Mouse (Mus musculus) limb, embryonic 15.5 days (tissue): Measurements from ENCODE around the gene Car11. TPM values are rescaled to one million over a fixed set of nuclear protein-coding genes. Genes with fewer than 3 reads are reported as not detected.

Experiments
- ATAC-seq: fragments of 200-750 bp; cut with Nextera tagmentation; 2 replicates; pipeline ENCODE4 v1.8.0; 2017; ENCODE audit warnings: low read depth, moderate TSS enrichment; ENCODE audit not compliant: insufficient number of reproducible peaks, low FRiP score, low TSS enrichment
- H3K27ac ChIP-seq: fragments of 300-500 bp; sonication (generic); 2 replicates; pipeline ENCODE4 v1.5.1; 2015; ENCODE audit warnings: moderate library complexity, mild to moderate bottlenecking, inconsistent platforms
- H3K27me3 ChIP-seq: fragments of 300-500 bp; sonication (generic); 2 replicates; pipeline ENCODE4 v1.6.1; 2015; ENCODE audit warnings: inconsistent platforms
- H3K36me3 ChIP-seq: fragments of 300-500 bp; sonication (generic); 2 replicates; pipeline ENCODE4 v1.6.1; 2015; ENCODE audit warnings: inconsistent platforms
- H3K4me1 ChIP-seq: fragments of 300-500 bp; sonication (generic); 2 replicates; pipeline ENCODE4 v1.6.1; 2015; ENCODE audit warnings: inconsistent platforms
- H3K4me2 ChIP-seq: fragments of 300-500 bp; sonication (generic); 2 replicates; pipeline ENCODE4 v1.6.1; 2015; ENCODE audit warnings: mild to moderate bottlenecking, inconsistent platforms
- H3K4me3 ChIP-seq: fragments of 300-500 bp; sonication (generic); 2 replicates; pipeline ENCODE4 v1.5.1; 2015; ENCODE audit warnings: mild to moderate bottlenecking, inconsistent platforms
- H3K9ac ChIP-seq: fragments of 300-500 bp; sonication (generic); 2 replicates; pipeline ENCODE4 v1.6.1; 2015; ENCODE audit warnings: inconsistent platforms
- H3K9me3 ChIP-seq: fragments of 300-500 bp; sonication (generic); 2 replicates; pipeline ENCODE4 v1.6.1; 2016; ENCODE audit warnings: inconsistent platforms
- WGBS: fragments of 180-500 bp; shearing (Covaris S2); methylation state at CpG from one replicate; pipeline ENCODE4 v1.1.7; 2015; 5-methylcytosine and 5-hydroxymethylcytosine counted together
- polyA plus RNA-seq: library from polyadenylated mRNA; unstranded; fragments of >200 nt; fragmentation: Nextera tagmentation; extraction: Ambion mirVana; gene quantifications from 2 replicates; pipeline ENCODE4 v1.2.1, GENCODE M21; 2015

Car11 gene
- polyA plus RNA-seq, 1 experiment from 2014 or later, result 13.7 TPM

GRCm38 (mm10) chr7:45721234-45721571 is 21.6 kb downstream of the Car11 start:
- no peaks in the 10 kb centered on the region for H3K9me3 ChIP-seq
- no peak overlapping the region for H3K9ac ChIP-seq
- no peak overlapping the region; the same call in 1 of the 2 replicates for H3K27ac ChIP-seq
- peaks cover 33% of the 10 kb centered on the region for H3K4me1 ChIP-seq
- no peak overlapping the region for H3K4me2 ChIP-seq
- ATAC-seq, result no peak
- 85% methylated on average over 7 of the region's 7 CpGs for WGBS
- no peaks in the 10 kb centered on the region for H3K27me3 ChIP-seq
- peaks cover 73% of the 10 kb centered on the region for H3K36me3 ChIP-seq
- no peak overlapping the region for H3K4me3 ChIP-seq

DNA sequence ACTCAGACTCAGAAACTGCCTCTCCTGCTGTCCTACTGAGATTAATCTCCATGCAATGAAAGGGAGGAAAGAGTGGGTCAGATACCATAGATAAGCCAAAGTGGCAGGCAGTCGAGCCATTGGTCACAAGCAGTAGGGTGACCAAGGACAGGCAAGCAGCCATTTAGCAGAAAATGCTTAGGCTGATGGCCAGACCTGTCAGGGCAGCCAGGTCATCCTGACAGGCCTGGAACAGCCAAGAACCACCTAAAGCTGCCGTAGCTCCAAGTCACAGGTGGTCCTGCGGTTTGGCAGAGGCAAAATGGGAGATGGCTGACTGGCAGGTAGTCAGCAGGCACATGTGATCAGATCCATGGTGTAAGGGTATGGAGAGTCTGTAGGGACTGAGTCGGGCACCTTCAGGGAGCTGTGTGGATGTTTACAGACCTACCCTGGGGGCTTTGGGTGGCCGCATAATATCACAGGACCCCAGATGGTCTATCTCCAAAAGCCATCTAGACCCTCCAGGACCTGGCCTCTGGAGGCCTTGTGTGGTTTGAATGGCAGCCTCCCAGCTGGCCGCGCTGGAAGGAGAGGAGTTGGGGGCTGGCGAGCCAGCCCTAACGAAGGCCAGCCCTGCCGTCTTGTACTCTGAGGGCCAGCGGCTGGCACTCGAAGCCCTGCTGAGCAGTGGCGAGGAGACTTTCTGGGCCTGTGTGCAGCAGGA is 22.2 kb downstream of the Car11 start:
- Histone ChIP-seq H3K36me3 (peaks cover 79% of the 10 kb centered on the region), H3K9ac (no peak overlapping the region), H3K4me2 (no peak overlapping the region), H3K4me3 (no peak overlapping the region), H3K4me1 (peaks cover 27% of the 10 kb centered on the region), H3K27me3 (no peaks in the 10 kb centered on the region), H3K9me3 (no peaks in the 10 kb centered on the region), H3K27ac (peak overlapping the region; percentile 47; the same call in 1 of the 2 replicates)
- ATAC-seq, result no peak
- WGBS, result 56% methylated on average over 13 of the region's 13 CpGs

DNA sequence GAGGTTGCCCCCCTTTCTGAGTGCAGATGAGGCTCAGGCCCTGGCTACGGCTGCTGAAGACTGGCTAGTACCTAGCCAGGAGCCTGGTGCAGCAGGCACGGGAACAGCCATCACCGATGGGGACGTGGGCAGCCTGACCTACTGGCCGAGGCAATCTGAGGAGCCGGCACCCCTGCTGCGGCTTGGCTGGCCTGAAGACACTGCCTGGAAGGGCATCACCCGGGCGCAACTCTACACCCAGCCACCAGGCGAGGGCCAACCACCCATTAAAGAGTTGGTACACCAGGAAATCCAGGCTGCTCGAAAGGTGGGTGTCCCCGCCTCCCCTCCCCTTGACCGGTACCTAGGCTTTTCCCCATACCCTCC is 22.7 kb downstream of the Car11 start:
- no peaks in the 10 kb centered on the region for H3K27me3 ChIP-seq
- H3K4me3 ChIP-seq, result no peak overlapping the region
- ATAC-seq, result no peak
- peaks cover 84% of the 10 kb centered on the region for H3K36me3 ChIP-seq
- H3K9ac ChIP-seq, result no peak overlapping the region
- H3K9me3 ChIP-seq, result no peaks in the 10 kb centered on the region
- WGBS, result 73% methylated on average over 13 of the region's 13 CpGs
- no peak overlapping the region for H3K27ac ChIP-seq
- H3K4me1 ChIP-seq, result peaks cover 23% of the 10 kb centered on the region
- no peak overlapping the region for H3K4me2 ChIP-seq

DNA sequence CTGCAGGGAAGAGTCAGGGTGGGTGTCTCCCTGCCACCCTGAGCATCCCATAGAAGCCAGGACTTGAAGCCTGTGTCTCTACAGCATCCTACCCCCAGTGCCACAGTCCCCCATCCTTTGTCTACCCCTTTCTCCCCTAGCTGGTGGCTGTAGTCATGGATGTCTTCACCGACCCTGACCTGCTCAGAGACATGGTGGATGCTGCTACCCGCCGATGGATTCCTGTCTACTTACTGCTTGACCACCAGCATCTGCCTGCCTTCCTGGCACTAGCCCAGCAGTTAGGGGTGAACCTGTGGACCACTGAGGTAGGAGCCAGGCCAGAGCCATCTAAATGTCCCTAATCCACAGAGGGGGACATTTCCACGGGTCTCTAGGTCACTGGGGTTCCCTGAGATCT is 23.7 kb downstream of the Car11 start:
- no peak overlapping the region for H3K27ac ChIP-seq
- H3K4me1 ChIP-seq, result peaks cover 23% of the 10 kb centered on the region
- no peaks in the 10 kb centered on the region for H3K27me3 ChIP-seq
- no peak overlapping the region for H3K4me3 ChIP-seq
- H3K9me3 ChIP-seq, result no peaks in the 10 kb centered on the region
- ATAC-seq, result no peak
- peaks cover 84% of the 10 kb centered on the region for H3K36me3 ChIP-seq
- H3K9ac ChIP-seq, result no peak overlapping the region
- 85% methylated on average over 4 of the region's 4 CpGs for WGBS
- H3K4me2 ChIP-seq, result no peak overlapping the region

GRCm38 (mm10) chr7:45723781-45724180 is 24.1 kb downstream of the Car11 start:
- peaks cover 21% of the 10 kb centered on the region for H3K4me1 ChIP-seq
- no peaks in the 10 kb centered on the region for H3K27me3 ChIP-seq
- H3K27ac ChIP-seq, result no peak overlapping the region
- H3K36me3 ChIP-seq, result peaks cover 86% of the 10 kb centered on the region
- ATAC-seq, result no peak
- H3K4me3 ChIP-seq, result no peak overlapping the region
- no peak overlapping the region for H3K4me2 ChIP-seq
- whole genome bisulfite sequencing, result 92% methylated on average over 14 of the region's 14 CpGs
- H3K9ac ChIP-seq, result no peak overlapping the region
- no peaks in the 10 kb centered on the region for H3K9me3 ChIP-seq

DNA sequence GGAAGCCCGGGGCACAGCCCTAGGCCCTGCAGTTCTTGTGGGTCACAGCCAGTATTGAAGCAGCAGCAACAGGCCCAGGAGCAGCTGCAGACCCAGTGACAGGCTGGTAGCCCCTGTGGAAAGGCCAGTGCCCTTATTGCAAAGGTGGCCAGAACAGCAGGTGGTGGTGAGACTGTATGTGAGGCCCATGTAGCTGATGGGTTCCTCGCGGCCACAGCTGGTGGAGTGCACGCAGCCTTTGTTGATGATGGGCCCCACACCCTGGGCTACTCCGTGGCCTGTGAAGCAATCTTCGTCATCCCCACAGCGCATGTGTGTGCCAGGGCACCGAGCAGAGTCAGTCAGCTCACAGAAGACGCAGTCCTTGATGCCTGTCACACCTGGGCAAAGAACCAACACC is 25.5 kb downstream of the Car11 start:
- H3K4me2 ChIP-seq, result no peak overlapping the region
- peaks cover 8% of the 10 kb centered on the region; the same call in 1 of the 2 replicates for H3K4me1 ChIP-seq
- peaks cover 76% of the 10 kb centered on the region for H3K36me3 ChIP-seq
- H3K4me3 ChIP-seq, result no peak overlapping the region
- 96% methylated on average over 9 of the region's 9 CpGs for WGBS
- H3K27me3 ChIP-seq, result no peaks in the 10 kb centered on the region
- no peak overlapping the region for H3K27ac ChIP-seq
- H3K9ac ChIP-seq, result no peak overlapping the region
- no peaks in the 10 kb centered on the region for H3K9me3 ChIP-seq
- ATAC-seq, result no peak

DNA sequence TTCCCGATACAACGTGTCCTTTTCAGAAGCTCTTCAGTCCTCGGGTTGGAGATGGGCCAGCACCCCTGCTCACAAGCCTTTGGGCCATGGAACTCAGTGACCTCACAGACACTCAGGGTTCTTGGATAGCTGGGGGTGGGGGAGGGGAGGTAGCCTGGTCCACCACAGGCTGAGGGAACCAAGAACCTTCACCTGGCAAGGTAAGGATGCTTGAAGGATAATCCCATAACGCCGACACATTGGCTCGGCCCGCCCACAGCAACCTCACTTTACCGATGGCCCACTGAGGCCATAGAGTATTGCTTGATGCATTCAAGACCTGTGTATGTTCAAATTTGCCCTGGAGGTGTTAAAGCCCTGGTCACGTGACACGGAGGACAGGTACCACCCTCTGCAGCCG is 26.1 kb downstream of the Car11 start, which contains the start of gene Spaca4:
TSS of gene Spaca4 (minus strand) at position 101 of the 400 bp plus-strand sequence.
- Histone ChIP-seq H3K4me1 (peaks cover 10% of the 10 kb centered on the region), H3K27ac (no peak within 1 kb of the TSS), H3K9me3 (no peaks in the 10 kb centered on the region), H3K4me3 (no peak within 1 kb of the TSS), H3K9ac (no peak within 1 kb of the TSS), H3K27me3 (no peaks in the 10 kb centered on the region), H3K36me3 (peaks cover 70% of the 10 kb centered on the region), H3K4me2 (no peak within 1 kb of the TSS)
- WGBS, result 90% methylated on average over 11 of the region's 11 CpGs
- no peak for ATAC-seq

GRCm38 (mm10) chr7:45726419-45726818 is 26.8 kb downstream of the Car11 start:
- WGBS, result 92% methylated on average over 10 of the region's 10 CpGs
- H3K4me2 ChIP-seq, result no peak overlapping the region
- H3K9me3 ChIP-seq, result no peaks in the 10 kb centered on the region
- H3K27me3 ChIP-seq, result no peaks in the 10 kb centered on the region
- peaks cover 12% of the 10 kb centered on the region for H3K4me1 ChIP-seq
- no peak for ATAC-seq
- no peak overlapping the region for H3K27ac ChIP-seq
- peaks cover 63% of the 10 kb centered on the region for H3K36me3 ChIP-seq
- H3K9ac ChIP-seq, result no peak overlapping the region
- H3K4me3 ChIP-seq, result no peak overlapping the region

- H3K4me2 ChIP-seq, result no peak overlapping the region
- no peak for ATAC-seq
- no peaks in the 10 kb centered on the region for H3K9me3 ChIP-seq
- peaks cover 13% of the 10 kb centered on the region for H3K4me1 ChIP-seq
- no peak overlapping the region for H3K27ac ChIP-seq
- WGBS, result 69% methylated on average over 3 of the region's 3 CpGs
- H3K36me3 ChIP-seq, result peaks cover 51% of the 10 kb centered on the region
- no peaks in the 10 kb centered on the region for H3K27me3 ChIP-seq
- no peak overlapping the region for H3K4me3 ChIP-seq
- no peak overlapping the region for H3K9ac ChIP-seq
Observed at GRCm38 (mm10) chr7:45727625-45728024, 28.0 kb downstream of the Car11 start.

DNA sequence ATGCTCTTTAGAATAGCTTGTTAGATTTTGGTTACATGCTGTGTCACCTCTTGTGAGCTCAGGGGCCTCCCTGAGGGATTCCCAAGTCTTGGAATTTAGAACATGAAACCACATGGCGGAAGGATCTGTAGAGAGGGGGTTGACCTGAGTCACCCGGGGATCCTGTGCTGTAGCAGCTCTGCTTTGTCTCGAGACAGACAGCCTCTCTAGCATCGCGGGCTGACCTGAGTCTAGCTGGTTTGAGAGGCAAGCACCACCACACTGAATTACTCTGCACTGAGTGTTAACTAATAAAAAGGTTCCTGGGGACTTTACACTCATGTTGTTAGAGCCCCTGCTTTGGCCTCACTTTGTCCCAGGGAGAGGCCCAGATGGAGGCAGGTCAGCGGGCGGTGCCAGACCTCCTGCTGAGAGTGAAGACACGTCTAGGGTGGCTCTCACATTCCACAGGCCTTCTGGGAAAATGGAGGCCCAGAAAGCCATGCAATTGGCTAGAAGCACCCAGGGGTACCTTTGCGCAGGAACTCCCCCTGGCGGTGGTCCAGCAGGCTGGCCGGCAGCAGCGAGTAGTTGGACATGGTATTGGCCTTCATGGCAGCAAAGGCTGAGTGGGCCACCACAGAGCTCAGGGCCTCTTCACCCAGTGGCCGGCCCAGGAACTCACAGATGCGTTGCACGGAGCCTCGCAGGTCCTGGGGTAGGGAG is 31.2 kb downstream of the Car11 start:
- H3K4me2 ChIP-seq, result no peak overlapping the region
- WGBS, result 11% methylated on average over 16 of the region's 16 CpGs
- H3K4me1 ChIP-seq, result peaks cover 13% of the 10 kb centered on the region
- H3K27ac ChIP-seq, result 0 out of 2 replicates have a peak overlapping the region, but pooled peaks have one; percentile 3
- H3K9ac ChIP-seq, result no peak overlapping the region
- H3K27me3 ChIP-seq, result no peaks in the 10 kb centered on the region
- H3K9me3 ChIP-seq, result no peaks in the 10 kb centered on the region
- no peak overlapping the region for H3K4me3 ChIP-seq
- ATAC-seq, result no peak
- H3K36me3 ChIP-seq, result peaks cover 20% of the 10 kb centered on the region

GRCm38 (mm10) chr7:45733477-45733876 is 33.8 kb downstream of the Car11 start:
- ATAC-seq, result no peak
- H3K9ac ChIP-seq, result no peak overlapping the region
- H3K4me2 ChIP-seq, result no peak overlapping the region
- H3K9me3 ChIP-seq, result no peaks in the 10 kb centered on the region
- no peak overlapping the region for H3K4me3 ChIP-seq
- peaks cover 5% of the 10 kb centered on the region; the same call in 1 of the 2 replicates for H3K36me3 ChIP-seq
- WGBS, result 73% methylated on average over 5 of the region's 5 CpGs
- H3K4me1 ChIP-seq, result peaks cover 13% of the 10 kb centered on the region
- no peak overlapping the region for H3K27ac ChIP-seq
- no peaks in the 10 kb centered on the region for H3K27me3 ChIP-seq

DNA sequence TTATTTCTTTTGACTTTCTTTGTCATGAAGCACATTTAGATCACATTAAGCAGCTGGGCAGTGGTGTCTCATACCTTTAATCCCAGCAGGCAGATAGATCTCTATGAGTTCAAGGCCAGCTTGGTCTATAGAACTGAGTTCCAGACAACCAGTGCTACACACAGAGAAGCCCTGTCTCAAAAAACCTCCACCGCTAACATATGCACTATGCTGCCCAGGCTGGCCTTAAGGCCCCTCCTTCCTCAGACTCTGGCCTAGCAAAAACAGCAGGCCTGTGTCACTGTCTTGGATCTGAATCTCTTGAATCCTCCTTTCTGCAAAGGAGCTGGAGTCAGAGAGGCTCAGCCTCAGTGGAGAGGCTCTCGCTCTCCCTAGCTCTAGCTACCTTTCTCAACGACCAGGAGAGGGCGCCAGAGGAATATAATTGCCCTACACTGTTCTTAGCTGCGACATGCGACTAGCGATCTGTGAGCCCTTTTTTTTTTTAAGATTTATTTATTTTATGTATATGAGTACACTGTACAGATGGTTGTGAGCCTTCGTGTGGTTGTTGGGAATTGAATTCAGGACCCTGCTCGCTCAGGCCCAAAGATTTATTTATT is 39.6 kb downstream of the Car11 start:
- H3K9ac ChIP-seq, result no peak overlapping the region
- H3K4me2 ChIP-seq, result no peak overlapping the region
- 6% methylated on average over 9 of the region's 9 CpGs for WGBS
- no peak overlapping the region for H3K4me3 ChIP-seq
- H3K9me3 ChIP-seq, result no peaks in the 10 kb centered on the region
- H3K36me3 ChIP-seq, result no peaks in the 10 kb centered on the region
- peaks cover 8% of the 10 kb centered on the region for H3K4me1 ChIP-seq
- no peak overlapping the region for H3K27ac ChIP-seq
- peak; percentile 68; the same call in 1 of the 2 replicates for ATAC-seq
- no peaks in the 10 kb centered on the region for H3K27me3 ChIP-seq
